Mouse (Mus musculus): Measurements from ENCODE around the gene Myh15.
"Not testable (repeated sequence)": the region's sequence is repeated elsewhere in the genome, so short reads cannot be mapped to it uniquely, and the experiment has no call there.

Gene Myh15

DNA sequence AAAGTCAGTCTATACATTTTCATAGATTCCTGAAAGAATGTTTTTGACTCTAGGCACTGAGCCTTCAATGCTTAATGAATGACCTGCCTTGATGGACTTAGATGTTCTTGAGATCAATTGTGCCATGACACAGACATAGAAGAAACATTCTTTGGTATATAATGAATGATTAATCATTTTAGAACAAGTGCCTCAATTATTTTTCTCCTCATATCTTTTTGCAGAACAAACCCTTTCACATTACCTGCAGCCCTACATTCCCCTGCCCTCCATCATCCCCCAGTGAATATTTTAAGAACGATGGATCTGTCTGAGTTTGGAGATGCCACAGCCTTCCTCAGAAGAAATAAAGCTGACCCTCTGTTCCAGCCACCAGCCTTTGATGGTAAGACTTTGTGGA is at the start of gene Myh15:
TSS of gene Myh15 (plus strand) at position 301 of the 400 bp plus-strand sequence.
- DNase-seq, result no peak

DNA sequence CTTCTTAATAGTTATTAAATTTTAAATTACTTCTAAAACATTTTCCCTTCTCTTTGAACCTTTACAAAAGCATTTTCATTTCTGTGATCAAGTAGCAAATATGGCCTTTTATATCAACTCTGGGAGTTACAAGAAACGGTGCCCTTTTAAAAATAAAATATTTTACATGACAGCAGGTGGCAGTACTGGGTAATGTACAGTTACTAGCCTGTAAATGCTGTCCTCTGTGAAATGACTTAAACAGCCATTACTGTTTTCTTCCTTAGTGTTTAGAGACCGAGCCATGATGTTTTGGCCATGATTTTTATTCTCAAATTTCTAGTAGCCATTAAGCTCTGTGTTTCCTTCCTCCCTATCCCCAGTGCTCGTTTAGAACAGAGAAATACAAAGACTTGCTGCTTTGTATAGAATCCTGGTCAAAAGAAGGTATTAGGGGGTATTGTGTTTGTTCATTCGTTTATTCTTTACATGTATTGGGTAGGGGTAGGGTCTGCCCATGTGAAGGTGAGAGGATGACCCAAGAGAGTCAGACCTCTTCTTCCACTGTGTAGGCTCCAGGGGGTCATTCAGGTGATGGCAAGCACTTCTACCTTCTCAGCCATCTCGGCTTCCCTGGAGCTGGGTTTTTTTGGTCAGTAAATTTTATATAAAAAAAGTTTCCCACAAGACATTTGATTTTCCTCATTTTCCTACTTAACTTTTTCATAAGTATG is 40.5 kb upstream of the Myh15 start:
- DNase-seq, result no peak

DNA sequence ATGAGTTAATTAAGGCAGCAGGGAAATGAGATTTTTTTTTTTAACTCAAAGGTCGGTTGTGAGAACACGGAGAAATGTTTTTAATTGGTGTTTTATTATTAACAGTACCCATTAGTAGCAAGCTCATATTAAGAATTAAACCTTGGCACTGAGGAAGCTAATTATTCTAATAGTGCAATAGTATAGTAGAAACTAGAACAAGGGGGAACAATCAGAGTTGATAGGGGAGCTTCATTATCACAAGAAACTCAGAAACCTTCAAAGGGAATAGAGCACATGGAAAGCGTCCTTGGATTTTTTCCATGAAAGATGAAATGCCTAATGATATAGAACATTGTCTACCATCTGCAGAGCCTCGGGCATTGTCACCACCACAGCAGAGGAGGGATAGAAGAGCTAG is 21.4 kb upstream of the Myh15 start:
- DNase-seq, result no peak

DNA sequence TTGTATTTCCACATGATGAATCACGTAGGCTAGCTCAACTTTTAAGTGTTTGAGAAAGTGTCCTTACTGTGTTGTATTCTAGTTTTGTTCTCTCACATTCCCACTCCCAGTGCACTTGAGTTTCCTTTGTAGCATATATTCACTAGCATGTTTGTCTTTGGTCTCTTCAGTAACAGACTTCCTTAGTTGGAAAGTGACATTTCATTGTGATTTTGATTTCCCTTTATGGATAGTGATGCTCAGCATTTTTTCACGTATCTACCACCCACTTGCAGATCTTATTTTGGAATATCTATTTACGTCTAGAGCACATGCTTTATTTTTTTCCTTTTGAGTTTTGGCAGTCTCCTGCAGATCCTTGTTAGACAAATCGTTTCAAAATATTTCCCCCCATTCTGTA is 19.5 kb upstream of the Myh15 start:
- no peak for DNase-seq

DNA sequence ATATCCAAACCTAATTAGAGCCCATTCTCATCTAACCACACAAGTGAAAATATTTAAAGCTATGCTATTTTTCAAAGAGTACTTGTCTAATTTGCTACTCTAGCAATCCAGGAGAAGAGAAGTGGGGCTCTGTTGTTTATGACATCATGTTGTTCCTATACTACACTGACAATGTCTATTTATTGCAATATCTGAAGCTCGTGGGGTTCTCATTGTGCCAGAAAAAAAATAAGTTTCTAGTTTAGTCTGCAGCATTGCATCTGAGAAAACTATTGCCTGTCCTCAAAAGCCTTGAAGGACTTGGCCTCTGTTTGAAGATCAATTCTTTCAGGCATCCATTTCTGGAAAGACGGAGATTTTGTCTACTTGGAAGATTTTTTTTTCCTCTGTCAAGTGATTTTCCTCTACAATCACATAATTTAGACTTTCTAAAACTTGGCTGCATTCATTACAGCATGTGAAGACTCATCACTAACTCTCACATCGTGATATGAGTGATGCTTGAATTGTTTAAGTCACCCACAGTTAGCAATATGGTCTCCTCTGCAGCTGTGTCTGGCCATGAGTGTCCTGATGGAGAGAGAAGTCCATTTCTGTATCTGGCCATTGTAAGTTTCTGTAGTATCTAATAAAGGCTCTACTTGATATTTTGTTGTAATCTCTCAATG is 16.6 kb upstream of the Myh15 start:
- DNase-seq, result no peak

DNA sequence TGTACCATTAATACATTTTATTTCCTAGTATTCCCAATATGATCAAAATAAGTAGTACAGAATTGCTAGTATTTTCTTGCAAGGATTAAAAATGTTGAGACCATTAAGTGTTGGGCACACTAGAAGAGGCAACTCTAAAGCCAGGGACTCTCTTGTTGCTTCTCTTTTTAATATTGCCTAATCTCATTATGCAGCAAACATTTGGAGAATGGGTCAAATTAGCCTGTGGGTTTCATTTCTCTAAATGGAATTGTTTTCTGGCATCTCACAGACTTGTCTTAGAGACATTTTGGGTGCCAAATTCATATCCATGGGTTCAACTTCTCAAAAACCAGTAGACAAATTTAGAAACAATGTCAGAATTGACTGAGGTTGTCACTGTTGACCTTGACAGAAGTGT is 8.1 kb upstream of the Myh15 start:
- DNase-seq, result no peak

DNA sequence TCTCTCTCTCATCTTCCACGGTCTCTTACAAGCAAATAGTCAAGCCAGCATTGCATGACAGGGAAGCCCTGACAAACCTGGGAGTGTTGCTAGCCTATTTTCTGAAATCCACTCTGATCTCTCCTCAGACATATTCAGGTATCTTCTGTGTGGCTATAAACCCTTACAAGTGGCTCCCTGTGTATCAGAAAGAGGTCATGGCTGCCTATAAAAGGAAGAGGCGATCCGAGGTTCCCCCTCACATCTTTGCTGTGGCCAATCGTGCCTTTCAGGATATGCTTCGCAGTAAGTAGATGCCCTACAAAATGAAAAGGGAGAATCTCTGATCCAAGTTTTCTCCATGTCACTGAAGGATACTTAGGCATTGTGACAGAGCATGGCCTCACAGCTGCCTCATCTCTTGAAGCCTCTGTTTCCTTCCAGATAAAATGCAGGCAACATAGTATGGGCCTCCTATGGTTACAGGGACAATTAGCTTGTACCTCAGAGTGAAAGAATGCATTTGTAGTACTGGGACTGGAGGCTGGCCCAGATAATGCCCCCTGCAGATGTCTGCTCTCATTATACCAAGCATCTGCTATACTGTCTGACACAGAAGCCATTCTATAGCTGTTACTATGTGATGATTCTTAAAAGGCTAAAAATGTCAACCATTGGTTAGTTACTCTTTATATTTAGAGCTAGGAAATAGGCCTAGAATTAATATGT is 12.1 kb downstream of the Myh15 start:
- DNase-seq, result no peak

DNA sequence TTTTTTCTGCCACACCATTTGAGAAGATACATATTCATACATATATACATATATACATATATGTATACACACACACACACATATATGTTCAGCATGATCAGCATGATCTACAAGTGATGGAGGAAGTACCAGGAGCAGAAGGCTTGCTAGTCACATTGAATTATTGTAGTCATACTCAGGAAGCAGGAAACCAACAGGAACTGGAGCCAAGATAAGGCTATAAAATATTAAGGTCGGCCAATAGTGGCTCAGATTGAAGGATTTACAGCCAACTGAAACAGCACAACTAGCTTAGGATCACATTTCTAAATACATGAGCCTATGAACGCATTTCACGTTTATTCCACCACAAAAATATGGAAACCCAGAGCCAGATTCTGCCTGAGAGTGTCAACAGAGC is 14.0 kb downstream of the Myh15 start:
- peak in 1 of 2 experiments; percentile 0 for DNase-seq

DNA sequence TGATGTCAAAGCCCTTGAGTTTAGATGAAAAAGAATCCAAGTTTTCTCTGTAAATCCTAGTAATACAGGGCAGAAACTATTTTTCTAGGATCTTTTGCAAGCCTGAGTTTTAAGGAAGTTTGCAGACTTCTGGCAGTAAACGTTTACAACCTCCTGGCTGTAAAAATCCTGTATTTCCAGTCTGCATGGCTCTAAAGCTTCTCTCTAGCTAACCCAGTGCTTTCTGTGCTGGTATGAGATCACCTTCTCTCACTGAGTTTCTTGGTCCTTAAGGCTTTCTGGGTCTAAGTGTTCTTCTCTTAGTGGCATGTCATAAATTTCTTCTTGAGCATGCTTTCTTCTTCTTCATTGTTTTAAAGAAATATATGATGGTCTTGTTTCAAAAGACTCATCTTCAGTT is 70.7 kb downstream of the Myh15 start:
- no peak for DNase-seq

DNA sequence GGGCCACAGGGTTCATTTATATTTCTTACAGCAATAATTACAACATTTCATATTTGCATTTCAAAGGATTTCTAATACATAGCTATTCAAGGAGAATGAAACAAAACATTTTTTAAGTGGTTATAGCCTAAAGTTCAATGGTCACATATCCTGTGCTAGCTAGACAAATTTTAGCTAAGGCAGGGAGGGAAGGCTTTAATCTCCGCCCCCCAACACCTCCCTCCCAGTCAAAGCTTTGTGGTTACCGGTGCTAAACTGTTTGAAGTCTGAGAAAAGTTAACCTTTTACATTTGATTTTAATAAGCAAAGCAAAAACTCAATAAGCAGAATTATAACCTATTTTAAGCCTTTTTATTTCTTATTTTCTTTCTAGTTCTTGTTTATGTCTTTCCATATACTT is 98.9 kb downstream of the Myh15 start:
- DNase-seq, result no peak

DNA sequence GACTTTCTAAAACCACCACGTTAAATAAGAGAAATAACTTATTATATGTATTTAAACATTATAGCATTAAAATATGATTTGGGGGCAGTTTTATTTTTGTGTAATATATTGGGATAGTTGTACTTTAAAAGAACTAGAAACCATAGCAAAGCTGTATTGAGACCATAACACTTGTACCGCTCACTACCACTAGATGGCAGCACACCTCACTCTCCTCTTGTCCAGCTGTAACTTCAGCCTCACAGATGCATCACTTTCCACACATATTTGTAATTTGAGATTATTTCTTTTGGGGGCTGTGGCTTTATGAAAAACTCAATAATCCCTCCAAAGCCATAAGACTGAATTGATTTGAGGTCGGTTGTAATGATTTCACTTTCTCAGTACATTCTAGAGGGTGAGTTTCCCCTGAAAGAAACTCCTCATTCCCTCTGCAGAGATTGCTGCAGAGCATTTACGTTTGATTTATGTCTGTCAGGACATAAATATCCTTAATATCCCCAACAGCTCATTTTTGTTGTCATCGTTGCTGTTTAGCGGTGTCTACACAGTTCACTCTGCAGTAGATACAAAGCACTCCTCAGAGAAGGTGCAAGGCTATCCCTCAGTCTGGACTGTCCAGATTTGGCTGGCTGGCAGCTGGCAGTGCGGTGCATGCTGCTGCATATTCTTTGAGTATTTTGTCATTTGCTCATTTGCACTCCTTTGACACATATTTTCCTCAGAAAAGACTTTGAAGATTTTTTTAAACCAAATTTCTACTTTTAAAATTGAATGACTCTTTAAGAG is 107.3 kb downstream of the Myh15 start:
- DNase-seq, result peak; percentile 29 to 85

DNA sequence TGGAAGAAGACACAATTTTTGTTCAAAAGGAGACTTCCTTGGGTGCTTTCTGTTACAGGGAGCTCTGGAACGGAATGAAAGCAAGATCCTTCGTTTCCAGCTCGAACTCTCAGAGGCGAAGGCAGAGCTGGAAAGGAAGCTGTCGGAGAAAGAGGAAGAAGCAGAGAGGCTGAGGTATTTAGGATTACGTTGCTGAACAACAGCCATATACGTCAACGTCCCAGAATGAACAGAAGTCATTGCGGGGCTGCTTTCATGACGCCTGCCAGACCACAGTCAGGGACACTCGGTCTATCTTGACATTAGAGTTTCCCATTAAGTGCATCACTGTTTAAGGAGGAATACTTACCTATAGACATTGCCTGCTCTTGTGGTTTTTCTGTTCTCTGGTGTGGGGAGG is 108.4 kb downstream of the Myh15 start:
- DNase-seq, result no peak

DNA sequence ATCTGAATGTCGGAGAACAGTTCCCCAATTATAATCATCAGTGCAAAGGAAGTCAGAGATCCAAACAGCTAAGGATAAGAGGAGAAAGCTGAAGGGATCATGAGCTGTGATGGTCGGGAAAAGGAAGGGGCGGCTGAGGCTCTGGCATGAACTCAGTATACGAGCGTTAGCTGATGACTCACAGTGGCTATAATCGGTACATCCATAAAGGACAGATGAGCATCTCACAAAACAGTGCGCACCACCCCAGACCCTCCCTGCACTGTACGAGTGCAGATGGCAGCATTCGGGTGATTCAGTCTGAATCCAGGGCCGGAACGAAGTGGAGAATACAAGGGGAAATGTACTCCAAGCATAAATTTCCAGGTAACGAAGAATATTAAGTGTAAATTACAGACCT is 110.0 kb downstream of the Myh15 start:
- no peak for DNase-seq

DNA sequence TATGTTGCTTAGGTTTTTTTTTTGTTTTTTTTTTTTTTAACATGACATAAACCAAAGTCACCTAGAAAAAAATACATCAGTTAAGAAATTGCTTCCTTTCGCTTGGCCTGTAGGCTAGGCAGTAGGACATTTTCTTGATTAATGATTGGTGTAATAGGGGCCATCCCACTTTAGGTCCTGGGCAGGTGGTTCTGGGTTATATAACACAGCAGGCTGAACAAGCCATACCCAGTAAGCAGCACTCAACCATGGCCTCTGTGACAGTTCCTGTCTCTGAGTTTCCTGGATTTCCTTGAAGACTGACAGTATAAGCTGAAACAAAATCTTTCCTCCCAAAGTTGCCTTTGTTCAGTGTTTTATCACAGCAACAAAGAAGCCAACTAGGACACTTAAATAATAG is 117.8 kb downstream of the Myh15 start:
- DNase-seq, result no peak

DNA sequence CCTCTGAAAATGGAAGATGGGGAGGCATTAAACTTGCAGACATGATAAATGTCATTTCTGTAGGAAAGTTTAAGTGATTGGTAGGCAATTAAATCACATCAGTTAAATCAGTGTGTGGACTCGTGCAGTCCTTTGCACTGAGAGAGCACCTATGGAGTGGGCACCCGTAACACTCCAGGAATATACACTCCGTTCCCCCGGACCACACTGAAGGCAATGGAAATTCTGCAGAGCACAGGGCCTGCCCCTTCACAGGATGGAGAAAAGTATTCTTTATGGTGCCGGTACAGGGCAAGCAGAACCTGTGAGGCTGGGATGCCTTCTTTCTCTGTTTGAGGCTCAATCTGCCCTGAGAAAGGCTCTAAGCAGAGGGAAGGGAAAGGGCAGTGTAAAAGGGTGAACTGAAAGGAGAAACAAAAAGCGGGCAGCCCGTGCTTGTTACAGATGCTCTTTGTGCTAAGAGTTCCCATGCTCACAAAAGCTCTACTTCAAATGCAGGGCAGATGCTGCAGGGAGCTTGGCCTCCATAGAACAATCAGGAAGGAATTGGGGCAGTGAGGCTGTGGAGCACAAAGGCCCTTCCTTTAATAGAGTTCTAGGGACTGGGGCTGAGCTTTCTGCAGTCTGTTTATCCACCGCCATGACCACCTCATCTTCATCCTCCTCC is 118.6 kb downstream of the Myh15 start:
- DNase-seq, result no peak

DNA sequence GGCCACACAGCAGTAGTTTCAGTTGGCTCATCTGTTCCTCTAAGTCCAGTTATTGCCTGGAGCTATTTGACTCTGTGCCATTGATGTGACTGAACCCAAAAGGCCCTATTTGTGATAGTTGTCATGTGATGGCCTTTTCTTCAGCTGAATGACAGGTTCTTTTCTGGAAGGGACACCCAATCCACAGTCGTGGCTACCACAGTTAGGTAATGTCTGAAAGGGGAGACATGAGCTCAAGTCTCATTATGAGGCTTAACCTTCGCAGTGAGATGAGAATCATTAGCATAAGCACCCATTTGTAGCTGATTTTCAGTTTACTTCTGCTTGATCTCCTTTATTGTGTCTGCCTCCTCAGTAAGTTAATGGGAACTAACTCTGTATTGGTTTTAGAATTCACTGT is 136.2 kb downstream of the Myh15 start:
- DNase-seq, result no peak

DNA sequence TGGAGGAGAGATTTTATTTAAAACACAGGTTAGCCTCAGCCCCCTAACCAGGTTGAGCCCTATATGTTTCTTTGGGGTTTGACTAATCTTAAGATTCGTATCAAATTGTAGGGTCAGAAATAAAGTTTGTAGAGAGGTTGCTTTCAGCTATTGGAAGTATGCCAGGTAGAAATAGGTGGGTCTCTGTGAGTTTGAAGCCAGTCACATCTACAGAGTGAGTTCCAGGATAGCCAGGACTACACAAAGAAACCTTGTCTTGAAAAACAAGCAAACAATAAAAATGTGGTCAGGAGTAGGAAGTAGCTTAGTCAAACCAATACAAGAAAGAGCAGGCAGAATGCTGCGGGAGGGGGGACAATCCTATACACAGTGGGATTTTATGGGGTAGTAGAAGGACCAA is 136.7 kb downstream of the Myh15 start:
- DNase-seq, result no peak

DNA sequence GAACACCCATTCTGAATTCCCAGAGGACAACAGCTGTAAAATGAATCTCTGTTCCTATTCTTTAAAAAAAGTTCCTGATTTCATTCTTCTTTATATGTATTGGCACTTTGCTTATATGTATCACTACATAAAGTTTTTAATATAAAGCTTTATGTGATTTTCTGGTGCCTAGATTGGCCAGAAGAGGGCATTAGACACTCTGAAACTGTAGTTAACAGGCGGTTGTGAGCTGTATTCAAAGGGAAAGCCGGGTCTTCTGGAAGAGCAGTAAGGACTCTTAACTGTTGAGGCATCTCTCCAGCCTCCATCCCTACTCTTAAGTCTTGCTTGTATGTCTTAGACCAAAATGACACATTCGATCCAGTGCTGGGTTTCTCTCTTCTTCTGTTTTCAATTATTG is 139.0 kb downstream of the Myh15 start:
- DNase-seq, result no peak

DNA sequence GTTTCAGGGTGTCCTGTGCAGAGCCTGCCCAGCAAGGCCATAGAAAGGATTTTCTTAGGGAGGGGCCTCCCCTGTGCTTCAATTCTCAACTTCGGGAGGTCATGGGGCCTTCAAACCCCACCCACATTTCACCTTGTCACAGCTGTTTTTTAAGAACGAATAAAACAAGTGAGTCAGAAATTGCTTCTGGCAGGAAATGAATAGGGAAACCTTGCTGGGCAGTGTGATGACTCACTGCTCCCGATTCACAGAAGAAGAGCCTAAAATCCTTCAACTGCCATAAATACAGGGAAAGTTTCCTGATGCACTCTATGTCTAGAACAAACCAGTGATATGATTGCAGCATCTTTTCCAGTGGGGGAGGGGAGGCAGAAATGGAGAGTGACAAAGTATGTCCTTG is 140.7 kb downstream of the Myh15 start:
- DNase-seq, result no peak

DNA sequence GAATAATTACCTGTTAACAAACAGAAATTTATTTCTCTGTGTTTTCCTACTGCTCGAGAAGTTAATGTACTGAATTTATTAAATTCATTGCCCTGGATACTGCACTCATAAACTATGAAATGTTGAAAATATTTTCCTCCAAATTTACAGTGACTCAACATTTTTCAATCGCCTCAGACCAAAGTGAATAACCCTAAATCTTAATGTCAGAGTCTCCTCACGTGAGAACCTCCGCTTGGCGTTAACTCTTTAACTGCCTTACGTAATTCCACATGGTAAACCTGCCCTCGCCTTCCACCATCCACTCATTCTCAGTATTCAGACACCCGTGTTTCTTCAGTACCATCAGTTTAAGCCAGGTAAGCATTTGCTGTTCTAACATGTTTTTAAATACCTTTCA is 166.4 kb downstream of the Myh15 start:
- DNase-seq, result no peak

DNA sequence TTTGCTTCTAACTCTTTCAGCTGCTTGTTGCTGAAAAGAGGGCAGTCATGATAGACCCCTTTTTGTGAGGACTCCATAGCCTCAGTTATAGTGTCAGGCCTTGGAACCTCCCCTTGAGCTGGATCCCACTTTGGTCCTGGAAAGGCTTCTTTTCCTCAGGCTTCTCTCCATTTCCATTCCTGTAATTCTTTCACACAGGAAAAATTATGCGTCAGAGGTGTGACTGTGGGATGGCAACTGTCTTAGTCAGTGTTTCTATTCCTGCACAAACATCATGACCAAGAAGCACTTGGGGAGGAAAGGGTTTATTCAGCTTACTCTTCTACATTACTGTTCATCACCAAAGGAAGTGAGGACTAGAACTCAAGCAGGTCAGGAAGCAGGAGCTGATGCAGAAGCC is 186.2 kb downstream of the Myh15 start:
- not testable (repeated sequence) for DNase-seq

All from kidney, postnatal 36 days (tissue).